ENCODE assay signal across 14 mouse cellular contexts in genomic region chr2:143709979-143710378, GRCm38 (mm10).
"Had no signal": no experiment of that assay in that cellular context is flagged by ENCODE, and none has a peak within 500 bp of the region (broad histone marks: within the 10 kb centered on the region; RNA-seq: fewer than 3 reads in every experiment).

No protein-coding gene starts in this region.

- DNase-seq: lung, adult 18-20 months; lung, embryonic 14.5 days; lung, postnatal 10 days; lung, postnatal 4 days; right cerebral cortex, adult 18-20 months; right cerebral cortex, postnatal 25 days; right cerebral cortex, postnatal 4 days; spleen, adult 18-20 months; thymus, adult 18-20 months; thymus, postnatal 14 days; thymus, postnatal 36 days had no signal

- H3K4me2 ChIP-seq: lung, embryonic 14.5 days; midbrain, embryonic 12.5 days; neural tube, embryonic 12.5 days had no signal

- H3K27me3 ChIP-seq: midbrain, embryonic 12.5 days; neural tube, embryonic 12.5 days had no signal

- H3K4me1 ChIP-seq: midbrain, embryonic 10.5 days; midbrain, embryonic 12.5 days; neural tube, embryonic 12.5 days had no signal

- H3K36me3 ChIP-seq: midbrain, embryonic 10.5 days; midbrain, embryonic 12.5 days; neural tube, embryonic 12.5 days had no signal

- H3K4me3 ChIP-seq: midbrain, embryonic 10.5 days; midbrain, embryonic 12.5 days; neural tube, embryonic 12.5 days had no signal

- H3K27ac ChIP-seq: midbrain, embryonic 10.5 days; midbrain, embryonic 12.5 days; neural tube, embryonic 12.5 days had no signal

- H3K9me3 ChIP-seq: midbrain, embryonic 10.5 days; midbrain, embryonic 12.5 days; neural tube, embryonic 12.5 days had no signal

- H3K9ac ChIP-seq: lung, embryonic 14.5 days; midbrain, embryonic 12.5 days; neural tube, embryonic 12.5 days had no signal
